Mouse (Mus musculus) frontal cortex, adult (tissue): ENCODE results near the gene Kcnk3.

ENCODE experiments used
- ATAC-seq: cut with Nextera tagmentation; 2 replicates; pipeline ENCODE4 v1.9.2; 2017; ENCODE audit warnings: mild to moderate bottlenecking, moderate library complexity, mixed read lengths; ENCODE audit not compliant: low TSS enrichment

Gene Kcnk3

GRCm38 (mm10) chr5:30613242-30613641, 25.3 kb downstream of the Kcnk3 start:
- ATAC-seq = no peak

GRCm38 (mm10) chr5:30614221-30614620, 26.3 kb downstream of the Kcnk3 start:
- ATAC-seq = no peak

DNA sequence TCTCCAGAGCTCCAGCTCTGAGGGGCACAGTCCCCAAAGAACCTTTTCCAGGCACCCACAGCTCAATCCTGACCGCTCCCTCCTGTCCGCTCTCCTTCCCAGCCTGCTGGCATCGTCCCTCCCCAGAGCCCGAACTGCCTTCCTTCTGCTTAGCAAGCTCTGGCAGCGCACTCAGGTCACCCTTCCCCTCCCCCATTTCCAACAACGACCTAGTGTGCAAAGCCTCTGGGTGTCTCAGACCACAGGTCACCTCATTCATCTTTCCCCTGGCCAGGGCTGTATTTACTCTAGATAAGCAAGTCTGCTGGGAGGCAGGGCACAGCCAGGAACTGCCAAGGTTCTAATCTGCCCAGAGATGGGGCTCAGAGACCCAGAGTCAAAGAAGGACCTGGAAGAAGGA, 27.4 kb downstream of the Kcnk3 start:
- no peak for ATAC-seq

DNA sequence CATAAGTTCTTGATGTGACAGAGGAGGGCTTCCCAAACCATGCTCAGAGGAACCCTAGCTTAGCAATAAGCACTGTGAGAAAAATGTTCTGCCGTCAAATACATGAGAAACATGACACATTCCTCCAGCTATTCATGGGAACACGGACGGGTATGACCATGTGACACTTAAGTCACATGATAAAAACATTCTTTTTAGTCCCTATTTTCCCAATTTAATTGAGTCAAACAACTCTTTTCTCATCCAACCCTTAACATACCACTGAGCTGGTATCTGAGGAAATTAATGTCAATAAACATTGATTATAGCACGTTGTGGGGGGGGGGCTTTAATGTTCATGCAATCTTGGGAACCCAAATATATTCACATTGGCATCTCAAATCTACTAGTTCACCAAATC, 27.8 kb downstream of the Kcnk3 start:
- no peak for ATAC-seq

- no peak for ATAC-seq
These were observed 28.7 kb downstream of the Kcnk3 start for GRCm38 (mm10) chr5:30616644-30617043.

DNA sequence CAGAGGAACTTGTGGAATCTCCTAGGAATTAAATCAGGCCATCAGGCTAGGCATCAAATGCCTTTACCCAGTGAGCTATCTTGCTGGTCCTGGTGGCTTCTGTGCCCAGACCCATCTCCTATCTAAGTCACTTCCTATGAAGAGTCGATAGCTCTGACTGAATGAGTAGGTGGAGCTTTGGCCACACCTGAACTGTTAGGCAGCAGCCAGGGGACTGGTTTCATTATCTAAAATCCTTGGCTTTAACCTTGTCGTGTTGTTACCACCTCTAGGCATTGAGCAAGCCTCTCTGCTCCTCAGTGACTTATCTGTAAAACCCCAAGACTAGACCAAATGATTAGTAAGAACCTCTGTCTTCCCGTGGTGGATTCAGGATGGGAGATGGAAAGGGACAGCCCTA, 29.4 kb downstream of the Kcnk3 start:
- ATAC-seq = no peak

- ATAC-seq = no peak
These were observed 29.9 kb downstream of the Kcnk3 start for GRCm38 (mm10) chr5:30617851-30618250.

- ATAC-seq = no peak
These were observed 30.5 kb downstream of the Kcnk3 start for GRCm38 (mm10) chr5:30618376-30619003.

GRCm38 (mm10) chr5:30619211-30619610, 31.2 kb downstream of the Kcnk3 start:
- no peak for ATAC-seq

DNA sequence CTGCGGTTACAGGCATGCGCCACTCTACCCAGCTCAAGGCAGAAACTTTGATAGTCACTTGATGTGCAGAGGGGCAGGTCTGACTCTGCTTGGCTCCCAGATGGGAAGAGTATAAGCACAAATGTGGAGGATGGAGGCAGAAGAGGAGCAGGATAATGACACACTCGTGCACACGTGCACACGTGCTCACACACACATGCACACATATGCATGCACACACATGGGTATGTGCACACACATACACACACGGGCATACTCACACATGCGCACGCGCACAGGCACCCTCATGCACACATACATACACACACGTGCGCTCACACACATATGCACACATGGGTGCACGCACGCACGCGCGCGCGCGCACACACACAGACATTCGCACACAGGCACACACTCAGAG, 32.6 kb downstream of the Kcnk3 start:
- no peak for ATAC-seq

DNA sequence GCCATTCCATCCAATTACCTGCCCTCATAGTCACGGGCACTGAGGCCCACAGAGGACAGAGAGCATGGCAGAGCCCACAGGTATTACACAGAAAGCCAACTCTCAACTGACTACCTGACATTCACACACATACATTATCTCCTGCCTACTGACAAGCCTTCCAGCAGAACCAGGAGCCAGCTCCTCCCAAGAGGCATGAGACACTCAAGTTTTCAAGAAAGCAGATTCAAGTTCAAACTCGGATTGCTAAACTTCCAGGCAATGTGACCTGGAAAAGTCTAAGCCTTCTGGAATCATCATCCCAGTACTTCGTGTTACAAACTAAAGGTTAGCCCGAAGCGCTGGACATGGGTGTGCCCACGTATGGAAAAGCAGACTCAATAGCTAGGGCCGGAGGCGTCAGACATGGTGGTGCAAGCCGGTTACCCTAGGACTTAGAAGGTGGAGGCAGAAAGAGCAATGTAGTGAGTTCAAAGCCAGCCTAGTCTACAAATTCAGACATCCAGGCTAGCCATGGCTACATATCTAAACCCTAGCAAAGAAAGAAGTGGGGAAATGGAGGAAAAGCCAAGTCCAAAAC, 33.3 kb downstream of the Kcnk3 start:
- no peak for ATAC-seq

- ATAC-seq = no peak
These were observed 33.8 kb downstream of the Kcnk3 start for GRCm38 (mm10) chr5:30621844-30622176.

DNA sequence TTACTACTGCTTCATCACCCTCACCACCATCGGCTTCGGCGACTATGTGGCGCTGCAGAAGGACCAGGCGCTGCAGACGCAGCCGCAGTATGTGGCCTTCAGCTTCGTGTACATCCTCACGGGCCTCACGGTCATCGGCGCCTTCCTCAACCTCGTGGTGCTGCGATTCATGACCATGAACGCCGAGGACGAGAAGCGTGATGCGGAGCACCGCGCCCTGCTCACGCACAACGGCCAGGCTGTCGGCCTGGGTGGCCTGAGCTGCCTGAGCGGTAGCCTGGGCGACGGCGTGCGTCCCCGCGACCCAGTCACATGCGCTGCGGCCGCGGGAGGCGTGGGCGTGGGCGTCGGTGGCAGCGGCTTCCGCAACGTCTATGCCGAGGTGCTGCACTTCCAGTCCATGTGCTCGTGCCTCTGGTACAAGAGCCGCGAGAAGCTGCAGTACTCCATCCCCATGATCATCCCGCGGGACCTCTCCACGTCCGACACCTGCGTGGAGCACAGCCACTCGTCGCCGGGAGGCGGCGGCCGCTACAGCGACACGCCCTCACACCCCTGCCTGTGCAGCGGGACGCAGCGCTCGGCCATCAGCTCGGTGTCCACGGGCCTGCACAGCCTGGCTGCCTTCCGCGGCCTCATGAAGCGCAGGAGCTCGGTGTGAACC, 34.3 kb downstream of the Kcnk3 start:
- no peak for ATAC-seq

GRCm38 (mm10) chr5:30622841-30623185, 34.8 kb downstream of the Kcnk3 start:
- ATAC-seq = no peak

- no peak for ATAC-seq
These were observed 35.4 kb downstream of the Kcnk3 start for GRCm38 (mm10) chr5:30623380-30623779.

DNA sequence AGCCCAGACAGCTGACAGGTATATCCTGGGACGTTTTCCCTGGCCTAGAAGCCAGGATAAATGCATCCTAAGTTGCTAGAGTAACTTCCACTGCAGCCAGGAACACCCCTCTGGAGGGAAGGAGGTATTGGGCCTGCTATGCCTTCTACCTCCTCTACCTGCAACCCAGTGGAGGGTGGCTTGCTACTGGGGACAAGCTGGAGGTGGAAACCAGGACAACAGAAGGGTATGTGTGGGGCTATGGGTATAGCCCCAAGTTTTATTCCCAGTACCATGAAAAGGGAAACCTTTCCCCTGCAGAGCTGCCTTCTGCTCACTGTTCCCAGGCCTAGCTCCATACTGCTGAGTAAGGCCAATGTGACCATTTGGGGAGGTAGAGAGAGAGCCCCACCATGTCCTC, 36.3 kb downstream of the Kcnk3 start:
- ATAC-seq = no peak

GRCm38 (mm10) chr5:30624908-30625307, 36.9 kb downstream of the Kcnk3 start:
- no peak for ATAC-seq

DNA sequence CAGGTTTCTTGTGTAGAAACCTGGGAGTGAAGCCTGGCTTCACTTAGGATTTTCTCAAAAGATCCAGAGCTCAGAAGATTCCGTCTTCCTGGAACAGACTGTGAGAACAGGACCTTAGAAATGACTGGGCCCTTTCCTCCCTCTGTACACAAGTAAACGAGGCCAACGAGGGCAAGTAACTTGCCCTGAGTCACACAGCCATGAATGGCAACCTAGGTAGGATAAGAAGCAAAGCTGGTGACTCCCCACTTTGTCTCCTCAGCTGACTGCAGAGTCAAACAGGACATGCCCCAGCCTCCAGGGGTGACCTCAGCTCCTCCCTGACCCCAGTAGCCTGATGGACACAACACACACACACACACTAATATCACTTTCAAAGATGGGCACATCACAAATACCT, 37.4 kb downstream of the Kcnk3 start:
- ATAC-seq = no peak

DNA sequence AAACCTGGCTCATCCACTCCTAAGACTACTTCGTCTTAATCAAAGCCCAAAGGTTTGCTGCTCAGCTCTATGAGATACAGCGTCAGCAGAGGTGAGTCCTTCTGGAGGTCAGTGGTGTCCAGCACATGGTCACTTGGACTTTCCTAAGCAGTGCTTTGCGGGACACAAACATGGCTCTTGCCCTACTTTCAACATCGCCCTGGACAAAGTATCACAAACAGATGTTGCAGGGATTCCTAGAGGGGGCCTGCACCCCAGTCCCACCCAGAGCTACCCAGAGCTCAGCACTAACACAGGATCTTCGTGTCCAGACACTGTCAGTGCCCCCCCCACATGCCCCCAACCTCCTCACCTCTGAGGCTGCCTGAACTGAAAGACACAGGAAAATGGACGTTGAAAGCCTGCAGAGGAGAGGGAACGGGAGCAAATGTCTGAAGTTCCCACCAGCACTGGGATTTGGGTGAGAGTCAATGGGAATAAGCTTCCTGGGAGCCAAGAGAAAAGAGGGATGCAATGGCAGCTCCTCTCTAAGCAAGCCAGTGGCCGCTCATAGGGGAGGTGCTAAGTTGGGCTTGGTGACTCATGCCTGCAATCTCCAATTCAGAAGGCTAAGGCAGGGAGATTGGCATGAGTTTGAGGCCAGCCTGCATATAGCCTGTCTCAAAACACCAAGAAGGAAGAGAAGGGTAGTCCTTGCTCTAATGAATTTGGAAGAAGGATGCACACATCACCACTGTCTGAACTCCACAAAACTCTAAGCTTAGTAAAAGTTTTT, 38.5 kb downstream of the Kcnk3 start:
- peak; percentile 45; the same call in 1 of the 2 replicates for ATAC-seq

- no peak for ATAC-seq
These were observed 40.5 kb downstream of the Kcnk3 start for GRCm38 (mm10) chr5:30628511-30628910.

DNA sequence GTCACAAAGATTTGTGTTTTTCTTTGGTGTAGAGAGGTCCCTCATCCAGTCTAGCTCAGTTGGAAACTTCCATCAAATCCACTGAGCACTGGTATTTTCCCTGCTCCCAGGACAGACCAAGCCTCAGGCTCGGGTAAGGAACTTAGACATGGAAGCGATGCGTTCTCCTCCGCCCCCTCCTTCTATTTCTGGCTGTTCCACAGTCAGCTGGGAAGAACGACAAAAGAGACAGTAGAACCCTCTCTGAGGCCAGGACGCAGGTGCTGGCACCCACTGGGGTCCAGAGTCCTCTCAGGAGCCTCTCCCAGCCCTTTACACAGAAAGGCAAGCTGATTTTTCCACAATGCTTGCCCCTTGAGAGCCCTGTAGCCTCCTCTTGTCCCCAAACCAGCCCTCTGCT, 42.4 kb downstream of the Kcnk3 start:
- peak; percentile 77 for ATAC-seq

DNA sequence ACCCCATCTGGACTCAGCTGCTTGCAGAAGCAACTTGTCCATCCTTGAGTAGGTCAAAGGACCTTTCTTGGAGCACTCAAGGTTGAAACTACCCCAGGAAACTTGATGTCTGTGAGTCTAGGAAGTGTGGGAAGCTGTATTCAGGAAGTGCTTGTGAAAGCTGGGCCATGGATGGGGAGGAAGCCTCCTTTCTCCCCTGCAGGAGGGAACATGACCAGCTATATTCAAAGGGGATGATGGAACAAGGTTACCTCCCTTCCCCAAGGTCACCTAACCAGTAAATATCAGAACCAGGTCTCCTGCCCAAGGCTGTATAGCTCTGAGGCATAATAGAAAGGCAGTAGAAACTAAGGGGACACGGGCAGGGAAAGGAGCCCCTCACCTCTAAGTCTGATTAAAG, 44.2 kb downstream of the Kcnk3 start:
- no peak for ATAC-seq

- no peak for ATAC-seq
These were observed 49.0 kb downstream of the Kcnk3 start for GRCm38 (mm10) chr5:30636994-30637393.
